Mouse (Mus musculus): ENCODE measurements around the gene Hs2st1. TPM values are rescaled to one million over a fixed set of nuclear protein-coding genes. Genes with fewer than 3 reads are reported as not detected.
A peak's percentile ranks its signal among the peaks of the same experiment; 100 is the strongest.

Gene Hs2st1
- polyA plus RNA-seq, 1 experiment = 26.4 TPM

DNA sequence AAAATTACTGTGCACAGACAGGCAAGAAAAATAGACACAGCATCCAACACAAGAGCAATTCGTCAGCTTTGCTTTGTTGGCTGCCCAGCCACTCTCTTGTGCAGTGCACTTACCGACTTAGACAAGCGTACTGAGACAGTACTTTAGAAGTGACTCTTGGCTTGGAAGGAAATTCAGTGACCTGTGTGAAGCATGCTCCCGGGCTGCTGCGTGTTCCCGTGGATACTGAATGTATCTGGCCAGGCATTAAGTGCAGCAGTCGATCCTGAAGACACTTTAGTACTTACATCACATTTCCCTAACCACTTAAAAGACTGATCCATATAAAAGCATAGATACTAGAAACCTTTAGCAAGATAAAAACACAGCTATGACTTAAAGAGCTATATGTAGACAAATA is 68.1 kb downstream of the Hs2st1 start:
- peaks cover 12% of the 10 kb centered on the region for H3K4me1 ChIP-seq (ENCODE audit: control insufficient read depth, insufficient read depth, low read length)
- TF ChIP-seq CTCF (IDR thresholded peaks at IDR 0.05; ENCODE audit: extremely low read depth, insufficient read depth, low read length) (no peak), POLR2A (IDR thresholded peaks at IDR 0.05; ENCODE audit: extremely low read depth, insufficient read depth, low read length) (no peak)
- H3K27ac ChIP-seq (ENCODE audit: insufficient read depth, low read length) = no peak overlapping the region
- H3K4me3 ChIP-seq (ENCODE audit: insufficient read depth, low read length) = no peak overlapping the region

DNA sequence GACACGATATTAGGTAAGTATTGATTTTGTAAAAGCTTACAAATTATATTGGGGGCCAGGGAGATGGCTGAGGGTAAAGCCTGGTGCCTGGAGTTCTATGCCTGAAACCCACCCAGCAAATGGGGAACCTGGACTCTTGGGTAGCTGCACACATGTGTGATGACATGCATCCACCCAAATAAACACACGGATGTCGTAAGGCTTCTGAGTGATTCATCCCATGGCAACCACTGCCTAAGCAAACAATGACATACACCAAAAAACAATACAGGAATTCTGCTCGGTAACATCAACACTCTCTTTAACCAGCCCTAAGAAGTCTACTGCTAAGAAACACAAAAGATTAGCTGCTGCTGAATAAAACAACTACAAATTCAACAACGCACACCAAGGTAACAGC is 73.2 kb downstream of the Hs2st1 start:
- peaks cover 13% of the 10 kb centered on the region for H3K4me1 ChIP-seq (ENCODE audit: control insufficient read depth, insufficient read depth, low read length)
- TF ChIP-seq POLR2A (IDR thresholded peaks at IDR 0.05; ENCODE audit: extremely low read depth, insufficient read depth, low read length) (no peak), CTCF (IDR thresholded peaks at IDR 0.05; ENCODE audit: extremely low read depth, insufficient read depth, low read length) (no peak)
- H3K4me3 ChIP-seq (ENCODE audit: insufficient read depth, low read length) = no peak overlapping the region
- no peak overlapping the region for H3K27ac ChIP-seq (ENCODE audit: insufficient read depth, low read length)

DNA sequence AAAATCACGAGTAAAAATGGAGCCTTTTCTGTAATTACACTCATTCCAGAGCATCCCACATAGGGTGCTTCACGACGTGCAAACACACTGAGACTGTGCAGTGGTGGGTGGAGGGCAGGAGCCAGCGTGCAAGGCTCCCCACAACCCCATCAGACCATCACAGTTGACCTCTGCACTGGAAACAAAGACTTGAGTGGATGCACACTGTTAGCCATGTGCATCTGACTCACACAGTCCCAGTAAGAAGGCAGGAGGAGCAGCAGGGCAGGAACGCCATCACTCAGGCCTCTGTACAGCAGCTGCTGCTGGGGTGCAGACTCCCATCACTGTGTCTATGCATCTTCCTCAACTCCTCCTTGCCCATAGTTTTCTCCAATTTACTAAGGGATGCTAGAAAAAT is 75.1 kb downstream of the Hs2st1 start:
- no peak overlapping the region for H3K27ac ChIP-seq (ENCODE audit: insufficient read depth, low read length)
- H3K4me3 ChIP-seq (ENCODE audit: insufficient read depth, low read length) = no peak overlapping the region
- peaks cover 13% of the 10 kb centered on the region for H3K4me1 ChIP-seq (ENCODE audit: control insufficient read depth, insufficient read depth, low read length)
- TF ChIP-seq CTCF (IDR thresholded peaks at IDR 0.05; ENCODE audit: extremely low read depth, insufficient read depth, low read length) = no peak
- no peak for TF ChIP-seq POLR2A (IDR thresholded peaks at IDR 0.05; ENCODE audit: extremely low read depth, insufficient read depth, low read length)

DNA sequence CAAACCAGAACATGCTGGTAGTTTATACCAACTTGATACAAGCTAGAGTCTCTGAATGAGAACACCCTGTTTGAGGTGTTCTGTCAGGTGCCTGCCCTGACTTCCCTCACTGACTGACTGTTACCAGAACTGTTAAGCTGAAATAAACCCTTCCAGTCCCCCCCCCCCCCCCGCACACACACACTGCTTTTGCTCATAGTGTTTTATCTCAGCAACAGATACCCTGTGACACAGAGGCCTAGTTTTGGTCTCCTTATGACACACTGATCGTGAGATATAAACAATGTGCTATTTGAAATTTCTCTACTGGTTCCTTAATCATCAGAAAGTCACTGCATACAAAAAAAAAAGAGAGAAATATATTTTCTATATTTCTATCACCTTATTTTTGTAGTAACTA is 81.2 kb downstream of the Hs2st1 start:
- H3K27ac ChIP-seq (ENCODE audit: insufficient read depth, low read length) = no peak overlapping the region
- TF ChIP-seq CTCF (IDR thresholded peaks at IDR 0.05; ENCODE audit: extremely low read depth, insufficient read depth, low read length) = no peak
- TF ChIP-seq POLR2A (IDR thresholded peaks at IDR 0.05; ENCODE audit: extremely low read depth, insufficient read depth, low read length) = no peak
- H3K4me3 ChIP-seq (ENCODE audit: insufficient read depth, low read length) = no peak overlapping the region
- H3K4me1 ChIP-seq (ENCODE audit: control insufficient read depth, insufficient read depth, low read length) = no peaks in the 10 kb centered on the region

DNA sequence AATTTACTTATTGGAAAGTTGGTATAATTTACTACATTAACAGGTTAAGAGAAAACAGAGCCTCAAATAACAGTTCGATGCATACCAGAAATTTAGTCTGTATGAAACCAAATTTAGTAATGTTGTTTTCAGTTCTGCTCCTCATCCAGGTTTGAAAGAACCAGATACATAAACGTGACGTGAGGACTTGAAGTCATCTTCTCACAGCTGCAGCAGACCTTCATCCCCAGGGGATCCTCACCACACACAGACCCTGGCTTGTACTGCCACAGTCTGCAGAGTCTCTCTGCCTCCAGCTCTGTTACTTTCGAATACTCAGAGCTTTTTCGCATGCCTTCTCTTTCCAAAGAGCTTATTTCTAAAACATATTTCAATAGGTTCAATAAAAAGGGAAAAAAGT is 89.4 kb downstream of the Hs2st1 start:
- H3K27ac ChIP-seq (ENCODE audit: insufficient read depth, low read length) = no peak overlapping the region
- peaks cover 6% of the 10 kb centered on the region for H3K4me1 ChIP-seq (ENCODE audit: control insufficient read depth, insufficient read depth, low read length)
- no peak overlapping the region for H3K4me3 ChIP-seq (ENCODE audit: insufficient read depth, low read length)
- TF ChIP-seq POLR2A (IDR thresholded peaks at IDR 0.05; ENCODE audit: extremely low read depth, insufficient read depth, low read length) (no peak), CTCF (IDR thresholded peaks at IDR 0.05; ENCODE audit: extremely low read depth, insufficient read depth, low read length) (no peak)

DNA sequence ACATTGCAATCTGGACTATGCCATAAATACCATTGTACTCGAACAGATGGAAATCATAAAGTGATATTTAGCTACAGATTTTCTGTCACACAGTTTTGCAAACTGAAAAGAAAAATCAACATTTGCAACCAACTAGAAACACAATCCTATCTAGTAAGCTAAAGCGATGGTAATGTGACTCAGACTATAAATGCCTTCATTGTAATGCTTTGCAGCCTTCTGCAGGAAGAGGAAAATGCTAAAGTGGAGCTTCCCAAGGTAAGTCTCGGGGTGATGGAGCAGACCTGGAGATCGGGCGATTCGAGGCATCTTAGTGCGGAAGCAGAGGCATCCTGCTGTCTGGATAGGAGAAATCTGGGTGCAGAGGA is 91.6 kb downstream of the Hs2st1 start:
- H3K4me1 ChIP-seq (ENCODE audit: control insufficient read depth, insufficient read depth, low read length) = peaks cover 6% of the 10 kb centered on the region
- H3K4me3 ChIP-seq (ENCODE audit: insufficient read depth, low read length) = no peak overlapping the region
- no peak for TF ChIP-seq CTCF (IDR thresholded peaks at IDR 0.05; ENCODE audit: extremely low read depth, insufficient read depth, low read length)
- TF ChIP-seq POLR2A (IDR thresholded peaks at IDR 0.05; ENCODE audit: extremely low read depth, insufficient read depth, low read length) = no peak
- no peak overlapping the region for H3K27ac ChIP-seq (ENCODE audit: insufficient read depth, low read length)

DNA sequence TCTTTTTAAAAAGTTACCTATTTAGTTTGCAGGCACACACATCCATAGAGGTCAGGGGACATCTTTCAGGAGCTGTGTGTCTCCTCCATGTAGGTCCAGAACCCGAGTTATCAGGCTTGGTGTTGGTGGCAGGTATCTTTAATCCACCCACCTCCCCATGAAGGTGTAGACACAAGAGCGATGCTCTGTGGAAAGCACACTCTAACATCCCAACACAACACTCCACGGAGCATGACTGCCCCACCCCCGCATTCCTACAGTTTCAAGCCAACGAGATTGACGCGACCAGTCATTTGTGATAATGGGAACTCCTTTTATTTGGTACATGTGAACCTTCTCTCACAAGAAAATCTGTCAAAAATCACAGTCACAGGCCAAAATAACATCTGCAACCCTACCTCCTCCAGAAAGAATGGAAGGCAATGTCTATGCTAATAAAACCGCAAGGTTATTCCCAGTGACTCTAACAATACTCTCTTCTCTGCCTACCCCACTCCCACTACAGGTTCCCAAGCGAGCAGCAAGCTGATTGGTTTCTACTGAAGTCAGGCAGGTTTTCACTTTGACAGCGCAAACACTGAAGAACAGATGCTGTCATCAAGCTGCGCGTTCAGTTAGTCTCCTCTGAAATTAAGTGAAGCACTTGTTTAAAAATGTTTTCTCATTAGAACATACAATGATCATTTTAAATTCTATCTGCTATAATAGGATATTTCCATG is 92.1 kb downstream of the Hs2st1 start:
- peak overlapping the region; percentile 45; the same call in 1 of the 2 replicates for H3K27ac ChIP-seq (ENCODE audit: insufficient read depth, low read length)

DNA sequence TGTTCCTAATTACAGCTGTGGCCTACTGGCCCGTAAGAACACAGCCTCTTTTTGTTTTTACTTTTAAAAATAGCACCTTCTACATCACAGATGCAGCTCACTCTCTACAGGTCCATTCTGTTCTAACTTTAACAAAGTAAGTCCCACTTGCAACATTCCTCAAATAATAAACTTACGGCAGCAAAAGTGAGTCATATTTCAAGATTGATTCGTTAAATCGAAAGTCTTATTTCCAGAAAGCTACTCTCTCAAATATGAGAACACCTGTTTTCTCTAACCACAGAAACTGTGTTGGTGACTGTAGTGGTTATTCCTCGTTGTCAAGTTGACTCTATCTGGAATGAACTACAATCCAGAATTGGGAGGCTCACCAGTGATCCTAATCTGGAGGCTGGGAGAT is 94.1 kb downstream of the Hs2st1 start:
- H3K27ac ChIP-seq (ENCODE audit: insufficient read depth, low read length) = no peak overlapping the region
- no peak overlapping the region for H3K4me3 ChIP-seq (ENCODE audit: insufficient read depth, low read length)
- TF ChIP-seq CTCF (IDR thresholded peaks at IDR 0.05; ENCODE audit: extremely low read depth, insufficient read depth, low read length) = no peak
- peaks cover 11% of the 10 kb centered on the region for H3K4me1 ChIP-seq (ENCODE audit: control insufficient read depth, insufficient read depth, low read length)

More for the DNA sequence above, 92.1 kb downstream of the Hs2st1 start:
- TF ChIP-seq POLR2A (IDR thresholded peaks at IDR 0.05; ENCODE audit: extremely low read depth, insufficient read depth, low read length) = no peak
- TF ChIP-seq CTCF (IDR thresholded peaks at IDR 0.05; ENCODE audit: extremely low read depth, insufficient read depth, low read length) = no peak
- Histone ChIP-seq H3K4me3 (ENCODE audit: insufficient read depth, low read length) (no peak overlapping the region), H3K4me1 (ENCODE audit: control insufficient read depth, insufficient read depth, low read length) (peaks cover 7% of the 10 kb centered on the region)

DNA sequence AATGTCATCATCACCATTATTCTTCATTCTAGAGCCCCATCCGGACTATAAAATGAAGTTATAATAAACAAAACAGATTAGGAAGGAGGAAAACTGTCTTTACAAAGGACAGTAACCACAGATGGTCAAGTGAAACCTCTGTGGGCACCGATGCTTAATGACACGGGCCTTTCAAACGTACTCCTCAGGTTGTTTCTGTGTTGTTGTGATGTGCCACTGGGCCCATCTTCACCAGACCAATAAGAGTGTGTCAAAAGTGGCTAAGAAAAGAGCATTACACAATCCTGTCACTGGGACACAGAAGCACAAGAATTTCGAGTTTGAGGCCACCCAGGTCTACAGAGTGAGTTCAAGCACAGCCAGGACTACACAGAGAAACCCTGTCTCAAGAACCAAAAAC is 95.3 kb downstream of the Hs2st1 start:
- TF ChIP-seq CTCF (IDR thresholded peaks at IDR 0.05; ENCODE audit: extremely low read depth, insufficient read depth, low read length) (no peak), POLR2A (IDR thresholded peaks at IDR 0.05; ENCODE audit: extremely low read depth, insufficient read depth, low read length) (no peak)
- Histone ChIP-seq H3K27ac (ENCODE audit: insufficient read depth, low read length) (no peak overlapping the region), H3K4me1 (ENCODE audit: control insufficient read depth, insufficient read depth, low read length) (peaks cover 11% of the 10 kb centered on the region), H3K4me3 (ENCODE audit: insufficient read depth, low read length) (no peak overlapping the region)

DNA sequence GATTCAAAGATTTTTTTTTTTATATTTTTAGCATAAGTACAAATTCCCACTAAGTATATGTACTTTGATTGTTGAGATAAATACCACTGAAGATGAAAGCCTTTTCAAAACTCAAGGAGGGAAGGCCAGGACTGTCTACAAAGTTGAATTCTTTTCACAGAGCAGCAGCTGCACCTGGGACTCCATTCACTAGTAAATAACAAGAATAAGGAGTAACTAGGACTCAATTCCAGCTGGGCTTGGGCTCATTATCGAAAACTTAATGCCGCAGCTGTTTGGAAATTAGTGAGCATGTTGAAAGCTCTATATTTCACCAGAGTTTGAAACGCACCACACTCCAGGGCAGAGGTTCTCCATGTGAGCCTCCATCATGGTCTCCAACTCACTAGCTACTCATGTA is 98.0 kb downstream of the Hs2st1 start:
- Histone ChIP-seq H3K4me1 (ENCODE audit: control insufficient read depth, insufficient read depth, low read length) (peaks cover 4% of the 10 kb centered on the region; the same call in 1 of the 2 replicates), H3K27ac (ENCODE audit: insufficient read depth, low read length) (no peak overlapping the region)
- TF ChIP-seq CTCF (IDR thresholded peaks at IDR 0.05; ENCODE audit: extremely low read depth, insufficient read depth, low read length) (no peak), POLR2A (IDR thresholded peaks at IDR 0.05; ENCODE audit: extremely low read depth, insufficient read depth, low read length) (no peak)

More for the DNA sequence above, 98.0 kb downstream of the Hs2st1 start:
- no peak overlapping the region for H3K4me3 ChIP-seq (ENCODE audit: insufficient read depth, low read length)
